Mouse (Mus musculus): ENCODE results near the gene Ptprc.

GRCm38 (mm10) chr1:138130145-138130544 is 45.4 kb downstream of the Ptprc start:
- no peak for TF ChIP-seq GATA1 (IDR thresholded peaks at IDR 0.05; ENCODE audit: borderline replicate concordance, low read length)
- TF ChIP-seq FLI1 (IDR thresholded peaks at IDR 0.05; ENCODE audit: low read length), result no peak

Measured in megakaryocyte, embryonic 14.5 days (primary cell).